Mouse (Mus musculus): ENCODE results near the gene Tamm41. TPM values are rescaled to one million over a fixed set of nuclear protein-coding genes. Genes with fewer than 3 reads are reported as not detected.

The Tamm41 gene
- polyA plus RNA-seq, 1 experiment from 2014 or later, result 17.5 TPM

DNA sequence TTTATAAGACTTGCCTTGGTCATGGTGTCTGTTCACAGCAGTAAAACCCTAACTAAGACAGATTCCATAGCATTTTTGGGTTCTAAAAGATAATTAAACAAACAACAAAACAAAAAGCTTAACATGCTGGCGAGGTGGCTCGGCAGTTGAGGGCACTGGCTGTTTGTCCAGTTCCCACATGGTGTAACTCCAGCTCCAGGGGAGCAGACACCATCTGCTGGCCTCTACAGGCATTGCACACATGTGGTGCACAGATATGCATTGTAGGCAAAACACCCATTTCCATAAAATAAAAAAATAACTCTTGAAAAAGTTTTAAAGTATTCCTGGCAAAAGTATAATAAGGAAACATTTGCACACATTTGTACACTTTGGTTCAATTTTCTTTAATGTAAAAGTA is 7.6 kb downstream of the Tamm41 start:
- WGBS (ENCODE audit: insufficient replicate concordance), result 66% methylated on average over 2 of the region's 2 CpGs
- H3K4me2 ChIP-seq (ENCODE audit: low read depth, low read length), result no peak overlapping the region
- no peaks in the 10 kb centered on the region for H3K4me1 ChIP-seq (ENCODE audit: control insufficient read depth, low read depth, low read length)
- no peak overlapping the region for H3K9ac ChIP-seq (ENCODE audit: low read depth, low read length)
- peaks cover 7% of the 10 kb centered on the region for H3K36me3 ChIP-seq (ENCODE audit: control insufficient read depth, insufficient read depth)
- no peaks in the 10 kb centered on the region for H3K27me3 ChIP-seq (ENCODE audit: control insufficient read depth, insufficient read depth, low read depth, low read length)
- no peak overlapping the region for H3K4me3 ChIP-seq (ENCODE audit: low read depth, low read length)
- no peak for ATAC-seq (ENCODE audit: low read depth)
- no peaks in the 10 kb centered on the region for H3K9me3 ChIP-seq (replicated peaks; ENCODE audit: control insufficient read depth, low read length)
- no peak overlapping the region for H3K27ac ChIP-seq (ENCODE audit: low read length)

- WGBS (ENCODE audit: insufficient replicate concordance), result 58% methylated on average over 2 of the region's 2 CpGs
- peaks cover 9% of the 10 kb centered on the region for H3K36me3 ChIP-seq (ENCODE audit: control insufficient read depth, insufficient read depth)
Measured at GRCm38 (mm10) chr6:115029248-115029647, 8.4 kb downstream of the Tamm41 start.

GRCm38 (mm10) chr6:115027485-115027992 is 10.1 kb downstream of the Tamm41 start:
- H3K9me3 ChIP-seq (replicated peaks; ENCODE audit: control insufficient read depth, low read length), result no peaks in the 10 kb centered on the region
- WGBS (ENCODE audit: insufficient replicate concordance), result 84% methylated on average over 14 of the region's 14 CpGs
- H3K4me3 ChIP-seq (ENCODE audit: low read depth, low read length), result no peak overlapping the region
- H3K27me3 ChIP-seq (ENCODE audit: control insufficient read depth, insufficient read depth, low read depth, low read length), result no peaks in the 10 kb centered on the region
- ATAC-seq (ENCODE audit: low read depth), result no peak
- H3K4me1 ChIP-seq (ENCODE audit: control insufficient read depth, low read depth, low read length), result no peaks in the 10 kb centered on the region
- H3K4me2 ChIP-seq (ENCODE audit: low read depth, low read length), result no peak overlapping the region
- no peak overlapping the region for H3K9ac ChIP-seq (ENCODE audit: low read depth, low read length)
- H3K36me3 ChIP-seq (ENCODE audit: control insufficient read depth, insufficient read depth), result peaks cover 9% of the 10 kb centered on the region
- no peak overlapping the region for H3K27ac ChIP-seq (ENCODE audit: low read length)

More at GRCm38 (mm10) chr6:115029248-115029647, 8.4 kb downstream of the Tamm41 start:
- no peak for ATAC-seq (ENCODE audit: low read depth)
- Histone ChIP-seq H3K27me3 (ENCODE audit: control insufficient read depth, insufficient read depth, low read depth, low read length) (no peaks in the 10 kb centered on the region), H3K27ac (ENCODE audit: low read length) (no peak overlapping the region), H3K4me2 (ENCODE audit: low read depth, low read length) (no peak overlapping the region), H3K4me1 (ENCODE audit: control insufficient read depth, low read depth, low read length) (no peaks in the 10 kb centered on the region), H3K4me3 (ENCODE audit: low read depth, low read length) (no peak overlapping the region), H3K9ac (ENCODE audit: low read depth, low read length) (no peak overlapping the region), H3K9me3 (replicated peaks; ENCODE audit: control insufficient read depth, low read length) (no peaks in the 10 kb centered on the region)

- no peak overlapping the region for H3K4me2 ChIP-seq (ENCODE audit: low read depth, low read length)
- no peaks in the 10 kb centered on the region for H3K4me1 ChIP-seq (ENCODE audit: control insufficient read depth, low read depth, low read length)
- 80% methylated on average over 9 of the region's 9 CpGs for WGBS (ENCODE audit: insufficient replicate concordance)
- no peaks in the 10 kb centered on the region for H3K27me3 ChIP-seq (ENCODE audit: control insufficient read depth, insufficient read depth, low read depth, low read length)
- no peaks in the 10 kb centered on the region for H3K9me3 ChIP-seq (replicated peaks; ENCODE audit: control insufficient read depth, low read length)
- no peak overlapping the region for H3K27ac ChIP-seq (ENCODE audit: low read length)
- peaks cover 5% of the 10 kb centered on the region for H3K36me3 ChIP-seq (ENCODE audit: control insufficient read depth, insufficient read depth)
- ATAC-seq (ENCODE audit: low read depth), result no peak
- no peak overlapping the region for H3K4me3 ChIP-seq (ENCODE audit: low read depth, low read length)
- no peak overlapping the region for H3K9ac ChIP-seq (ENCODE audit: low read depth, low read length)
Measured at GRCm38 (mm10) chr6:115022876-115023275, 14.8 kb downstream of the Tamm41 start.

GRCm38 (mm10) chr6:115015461-115015860 is 22.2 kb downstream of the Tamm41 start:
- no peaks in the 10 kb centered on the region for H3K27me3 ChIP-seq (ENCODE audit: control insufficient read depth, insufficient read depth, low read depth, low read length)
- no peak for ATAC-seq (ENCODE audit: low read depth)
- 53% methylated on average over 13 of the region's 13 CpGs for WGBS (ENCODE audit: insufficient replicate concordance)
- no peak overlapping the region for H3K27ac ChIP-seq (ENCODE audit: low read length)
- no peak overlapping the region for H3K4me3 ChIP-seq (ENCODE audit: low read depth, low read length)
- no peaks in the 10 kb centered on the region for H3K4me1 ChIP-seq (ENCODE audit: control insufficient read depth, low read depth, low read length)
- H3K4me2 ChIP-seq (ENCODE audit: low read depth, low read length), result no peak overlapping the region
- H3K9ac ChIP-seq (ENCODE audit: low read depth, low read length), result no peak overlapping the region
- H3K9me3 ChIP-seq (replicated peaks; ENCODE audit: control insufficient read depth, low read length), result no peaks in the 10 kb centered on the region
- H3K36me3 ChIP-seq (ENCODE audit: control insufficient read depth, insufficient read depth), result peaks cover 4% of the 10 kb centered on the region; the same call in 1 of the 2 replicates

- Histone ChIP-seq H3K4me3 (ENCODE audit: low read depth, low read length) (no peak overlapping the region), H3K9ac (ENCODE audit: low read depth, low read length) (no peak overlapping the region), H3K9me3 (replicated peaks; ENCODE audit: control insufficient read depth, low read length) (no peaks in the 10 kb centered on the region), H3K27ac (ENCODE audit: low read length) (no peak overlapping the region), H3K4me1 (ENCODE audit: control insufficient read depth, low read depth, low read length) (no peaks in the 10 kb centered on the region), H3K4me2 (ENCODE audit: low read depth, low read length) (no peak overlapping the region), H3K36me3 (ENCODE audit: control insufficient read depth, insufficient read depth) (peaks cover 4% of the 10 kb centered on the region; the same call in 1 of the 2 replicates), H3K27me3 (ENCODE audit: control insufficient read depth, insufficient read depth, low read depth, low read length) (no peaks in the 10 kb centered on the region)
- 66% methylated on average over 4 of the region's 4 CpGs for WGBS (ENCODE audit: insufficient replicate concordance)
- ATAC-seq (ENCODE audit: low read depth), result no peak
Measured at GRCm38 (mm10) chr6:115013574-115013973, 24.1 kb downstream of the Tamm41 start.

DNA sequence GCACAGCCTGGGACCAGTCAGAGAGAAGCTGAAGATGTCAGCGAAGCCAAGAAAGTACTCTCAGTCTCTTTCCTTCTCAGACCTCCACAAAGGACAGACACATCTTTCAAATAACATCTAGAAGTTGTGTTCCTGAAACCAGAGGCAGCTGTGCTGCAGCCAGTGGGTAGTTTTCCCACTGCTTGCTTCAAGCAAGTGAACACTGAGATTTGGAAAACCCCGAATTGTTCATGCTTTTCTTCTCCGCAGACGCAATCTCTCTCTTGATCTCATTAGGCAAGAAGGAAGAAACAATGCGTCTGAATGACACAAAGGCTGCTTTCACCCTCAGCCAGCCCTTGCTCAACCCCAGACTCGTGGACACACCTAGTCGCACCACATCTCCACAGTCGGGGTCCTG is 25.9 kb downstream of the Tamm41 start:
- no peaks in the 10 kb centered on the region for H3K27me3 ChIP-seq (ENCODE audit: control insufficient read depth, insufficient read depth, low read depth, low read length)
- H3K9ac ChIP-seq (ENCODE audit: low read depth, low read length), result no peak overlapping the region
- H3K4me3 ChIP-seq (ENCODE audit: low read depth, low read length), result no peak overlapping the region
- no peak overlapping the region for H3K4me2 ChIP-seq (ENCODE audit: low read depth, low read length)
- H3K9me3 ChIP-seq (replicated peaks; ENCODE audit: control insufficient read depth, low read length), result no peaks in the 10 kb centered on the region
- 0 out of 2 replicates have a peak, but pooled peaks cover 4% of the 10 kb centered on the region for H3K36me3 ChIP-seq (ENCODE audit: control insufficient read depth, insufficient read depth)
- ATAC-seq (ENCODE audit: low read depth), result no peak
- H3K4me1 ChIP-seq (ENCODE audit: control insufficient read depth, low read depth, low read length), result no peaks in the 10 kb centered on the region
- H3K27ac ChIP-seq (ENCODE audit: low read length), result no peak overlapping the region
- 74% methylated on average over 8 of the region's 8 CpGs for WGBS (ENCODE audit: insufficient replicate concordance)

DNA sequence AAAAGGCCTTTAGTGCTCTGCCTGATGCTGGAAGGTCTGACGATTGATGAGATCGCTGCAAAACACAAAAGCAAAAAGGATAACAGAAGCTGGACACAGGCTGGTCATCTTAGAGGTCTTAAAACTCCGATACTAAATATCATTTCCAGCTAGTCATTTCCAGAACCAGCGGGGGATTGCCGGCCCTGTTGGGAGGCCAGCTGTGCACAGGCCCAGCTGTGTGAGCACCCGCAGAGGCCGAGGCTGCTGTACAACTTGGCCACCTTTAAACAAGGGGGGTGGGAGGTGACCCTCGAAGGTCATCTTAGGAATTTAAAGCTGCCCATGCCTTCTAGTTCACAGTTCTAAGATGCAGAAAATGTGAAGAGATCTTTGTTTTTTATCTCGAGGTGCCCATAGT is 26.9 kb downstream of the Tamm41 start:
- 79% methylated on average over 9 of the region's 9 CpGs for WGBS (ENCODE audit: insufficient replicate concordance)
- Histone ChIP-seq H3K27ac (ENCODE audit: low read length) (no peak overlapping the region), H3K27me3 (ENCODE audit: control insufficient read depth, insufficient read depth, low read depth, low read length) (no peaks in the 10 kb centered on the region), H3K9me3 (replicated peaks; ENCODE audit: control insufficient read depth, low read length) (no peaks in the 10 kb centered on the region), H3K4me3 (ENCODE audit: low read depth, low read length) (no peak overlapping the region), H3K9ac (ENCODE audit: low read depth, low read length) (no peak overlapping the region), H3K36me3 (ENCODE audit: control insufficient read depth, insufficient read depth) (0 out of 2 replicates have a peak, but pooled peaks cover 4% of the 10 kb centered on the region), H3K4me2 (ENCODE audit: low read depth, low read length) (no peak overlapping the region), H3K4me1 (ENCODE audit: control insufficient read depth, low read depth, low read length) (no peaks in the 10 kb centered on the region)
- no peak for ATAC-seq (ENCODE audit: low read depth)

DNA sequence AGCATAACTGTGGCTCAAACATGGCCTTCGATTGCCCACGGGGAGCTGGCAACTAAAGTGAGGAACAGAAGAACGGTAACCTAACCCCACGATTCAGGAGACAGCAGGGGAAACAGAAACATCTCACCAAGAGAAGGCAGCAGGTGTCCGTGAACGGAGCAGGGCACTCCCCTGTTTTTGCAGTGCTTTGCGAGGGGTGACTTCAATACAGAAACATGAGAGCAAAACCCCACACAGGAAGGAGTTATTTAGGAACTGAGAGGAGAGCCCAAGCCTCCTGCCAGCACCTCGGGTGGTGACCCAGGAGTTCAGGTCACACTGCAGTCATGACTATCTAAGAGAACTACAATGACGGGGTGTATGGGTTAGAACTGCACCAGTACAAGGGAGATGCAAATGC is 27.4 kb downstream of the Tamm41 start:
- H3K27me3 ChIP-seq (ENCODE audit: control insufficient read depth, insufficient read depth, low read depth, low read length), result no peaks in the 10 kb centered on the region
- H3K27ac ChIP-seq (ENCODE audit: low read length), result no peak overlapping the region
- 83% methylated on average over 9 of the region's 9 CpGs for WGBS (ENCODE audit: insufficient replicate concordance)
- H3K4me1 ChIP-seq (ENCODE audit: control insufficient read depth, low read depth, low read length), result no peaks in the 10 kb centered on the region
- H3K9ac ChIP-seq (ENCODE audit: low read depth, low read length), result no peak overlapping the region
- no peak overlapping the region for H3K4me3 ChIP-seq (ENCODE audit: low read depth, low read length)
- no peaks in the 10 kb centered on the region for H3K9me3 ChIP-seq (replicated peaks; ENCODE audit: control insufficient read depth, low read length)
- ATAC-seq (ENCODE audit: low read depth), result no peak
- H3K36me3 ChIP-seq (ENCODE audit: control insufficient read depth, insufficient read depth), result 0 out of 2 replicates have a peak, but pooled peaks cover 4% of the 10 kb centered on the region
- H3K4me2 ChIP-seq (ENCODE audit: low read depth, low read length), result no peak overlapping the region

Data from liver, embryonic 16.5 days (tissue).